Mouse (Mus musculus) embryo, embryonic 9.5 days (tissue): Measurements from ENCODE around the gene Pitx1.

Experiments used
- DNase-seq: peaks from one replicate; pipeline ENCODE4 v3.0.0-alpha.2; 2017; ENCODE audit errors: extremely low spot score

The Pitx1 gene

DNA sequence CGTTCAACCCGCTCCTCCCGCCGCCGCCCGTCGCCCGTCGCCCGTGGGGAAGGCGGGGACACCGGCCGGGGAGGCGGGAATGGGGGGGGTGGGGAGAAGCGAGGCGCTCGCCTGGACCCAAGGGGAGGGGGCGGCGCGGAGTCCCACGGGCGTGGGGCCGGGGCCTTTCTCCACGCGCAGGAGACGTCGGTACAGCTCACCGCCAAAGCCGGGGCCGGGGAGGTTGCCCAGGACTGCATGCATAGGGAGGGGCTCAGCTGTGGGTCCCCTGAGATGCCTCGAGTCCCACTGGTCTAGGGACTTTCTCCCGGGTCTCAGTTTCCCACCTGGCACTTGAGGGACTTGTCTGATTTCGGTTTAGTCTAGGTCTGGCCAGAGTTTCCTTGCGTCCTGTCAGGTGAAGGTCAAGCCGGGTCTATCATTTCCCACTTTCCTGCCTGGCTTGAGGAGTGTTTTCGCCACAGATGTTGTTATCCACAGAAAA is at the start of gene Pitx1:
Gene Pitx1, minus strand, starts transcription at position 51 of the 484 bp plus-strand sequence.
- DNase-seq, result no peak

GRCm38 (mm10) chr13:55881431-55882202 is 45.6 kb upstream of the Pitx1 start:
- DNase-seq, result no peak

GRCm38 (mm10) chr13:55878353-55878752 is 42.4 kb upstream of the Pitx1 start:
- no peak for DNase-seq

GRCm38 (mm10) chr13:55871410-55871809 is 35.4 kb upstream of the Pitx1 start:
- DNase-seq, result no peak

DNA sequence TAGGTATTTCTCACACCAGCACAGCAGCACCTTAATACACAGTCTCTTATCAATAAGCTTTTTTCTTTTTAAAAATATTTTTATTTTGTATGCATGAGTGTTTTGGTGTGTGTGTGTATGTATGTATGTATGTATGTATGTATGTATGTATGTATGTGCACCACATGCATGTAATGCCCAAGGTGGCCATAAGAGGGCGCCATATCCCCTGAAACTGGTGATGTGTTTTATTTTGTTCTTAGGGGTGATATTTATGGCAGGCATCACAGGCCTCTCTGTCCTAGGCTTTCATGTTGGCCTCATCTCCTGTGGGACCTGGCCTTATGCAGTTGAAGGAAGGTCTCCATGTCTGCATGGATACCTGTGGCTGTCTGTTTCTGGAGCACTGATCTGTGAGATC is 34.0 kb upstream of the Pitx1 start:
- DNase-seq, result no peak

- DNase-seq, result no peak
These were observed 31.6 kb upstream of the Pitx1 start for GRCm38 (mm10) chr13:55867540-55868103.

DNA sequence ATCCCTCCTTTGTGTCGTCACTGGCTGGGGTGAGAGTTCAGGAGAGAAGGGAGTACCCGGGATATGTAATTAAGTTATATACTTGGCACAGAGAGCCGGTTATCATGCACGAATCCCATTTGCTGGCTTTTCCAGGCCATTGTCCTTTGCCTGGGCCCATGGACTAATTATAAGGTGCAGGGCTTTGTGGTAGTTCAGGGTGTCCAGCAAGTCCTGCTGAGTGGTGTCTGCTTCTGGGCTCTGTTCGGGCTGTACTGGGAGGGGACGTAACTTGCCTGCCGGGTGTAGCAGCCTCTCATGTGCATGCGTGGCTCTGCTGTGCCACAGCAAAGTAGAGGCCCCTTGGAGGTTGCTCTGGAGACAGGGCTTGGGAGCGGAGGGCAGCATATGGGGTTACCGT is 24.5 kb upstream of the Pitx1 start:
- DNase-seq, result no peak

GRCm38 (mm10) chr13:55858463-55858862 is 22.5 kb upstream of the Pitx1 start:
- no peak for DNase-seq

GRCm38 (mm10) chr13:55855793-55856192 is 19.8 kb upstream of the Pitx1 start:
- no peak for DNase-seq

DNA sequence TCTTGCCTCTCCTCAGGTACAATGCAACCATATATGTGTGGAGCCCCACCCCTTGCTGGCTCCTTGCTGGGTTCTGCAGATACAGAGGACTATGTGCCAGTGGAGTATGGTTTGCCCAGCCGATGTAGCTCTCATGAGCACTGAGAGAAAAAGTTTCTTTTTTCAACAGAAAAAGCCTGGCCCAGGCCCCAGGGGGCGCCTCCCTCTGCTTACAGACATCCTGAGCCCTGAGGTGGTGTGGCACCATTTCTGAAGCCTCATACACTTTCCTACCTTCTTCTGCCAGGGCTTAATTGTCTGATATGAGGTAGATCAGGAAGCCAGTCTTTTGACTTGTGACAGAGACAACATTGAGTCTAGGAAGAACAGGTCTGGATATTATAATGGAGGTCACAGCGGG is 16.2 kb upstream of the Pitx1 start:
- DNase-seq, result no peak

DNA sequence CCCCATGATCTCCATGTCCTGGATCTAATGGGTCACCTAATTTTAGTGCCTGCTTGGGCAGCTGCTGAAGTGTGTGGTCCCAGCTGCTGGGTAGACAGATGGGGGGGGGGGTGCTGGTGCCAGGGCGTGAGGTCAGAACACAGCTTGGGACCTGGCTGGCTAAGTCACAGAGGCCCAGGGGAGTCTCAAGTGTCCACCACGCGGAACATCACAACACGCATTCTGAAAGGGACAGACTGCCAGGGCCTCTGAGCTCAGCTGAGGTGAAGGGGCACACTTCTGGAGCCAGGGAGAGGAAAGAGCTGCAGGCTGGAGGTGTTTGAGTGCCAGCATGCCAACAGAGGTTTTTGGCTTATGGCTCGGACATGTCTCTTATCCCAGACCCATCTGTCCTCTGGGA is 14.7 kb upstream of the Pitx1 start:
- no peak for DNase-seq

GRCm38 (mm10) chr13:55848604-55849190 is 12.7 kb upstream of the Pitx1 start:
- DNase-seq, result no peak

DNA sequence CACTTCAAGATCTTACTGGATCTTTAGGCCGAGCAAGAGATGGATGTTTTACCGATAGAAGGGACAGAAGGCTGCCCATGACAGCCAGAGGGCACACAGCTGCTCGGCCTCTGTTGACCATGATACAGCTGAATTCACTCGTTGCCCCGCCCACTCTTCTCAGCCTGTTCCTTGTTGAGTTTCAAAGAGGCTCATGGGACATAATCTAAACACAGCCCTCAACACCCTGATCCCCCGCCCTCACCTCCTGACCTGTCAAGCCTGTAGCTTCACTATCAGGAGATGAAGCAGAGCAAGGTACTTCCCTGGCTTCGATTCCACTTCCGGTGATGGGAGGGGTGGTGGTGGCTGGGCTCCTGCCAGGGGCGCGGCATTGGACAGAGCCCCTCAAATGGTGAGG is 11.8 kb upstream of the Pitx1 start:
- DNase-seq, result no peak

DNA sequence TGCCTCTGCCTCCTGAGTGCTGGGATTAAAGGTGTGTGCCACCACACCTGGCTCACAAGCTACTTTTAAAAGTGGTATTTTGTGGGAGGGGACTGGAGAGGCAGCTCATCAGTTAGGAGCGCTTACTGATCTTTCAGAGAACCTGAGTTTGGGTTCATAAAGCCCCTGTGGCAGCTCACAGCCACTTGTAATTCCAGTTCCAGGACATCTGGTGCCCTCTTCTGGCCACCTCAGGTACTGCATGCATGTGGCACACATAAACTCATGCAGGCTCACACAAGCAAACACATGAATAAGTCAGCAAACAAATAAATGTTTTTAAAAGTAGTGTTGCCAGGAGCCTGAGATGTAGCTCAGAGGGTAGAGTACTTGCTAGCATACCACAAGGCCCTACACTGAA is 7.7 kb upstream of the Pitx1 start:
- no peak for DNase-seq

GRCm38 (mm10) chr13:55840223-55840622 is 4.2 kb upstream of the Pitx1 start:
- DNase-seq, result no peak

- no peak for DNase-seq
These were observed 1.1 kb upstream of the Pitx1 start for GRCm38 (mm10) chr13:55836786-55837780.

- peak; percentile 71 for DNase-seq
These were observed 369 bp downstream of the Pitx1 start for GRCm38 (mm10) chr13:55835548-55836097.

GRCm38 (mm10) chr13:55834667-55835066 is 1.3 kb downstream of the Pitx1 start:
- DNase-seq, result no peak

GRCm38 (mm10) chr13:55833921-55834320 is 2.1 kb downstream of the Pitx1 start:
- DNase-seq, result no peak

DNA sequence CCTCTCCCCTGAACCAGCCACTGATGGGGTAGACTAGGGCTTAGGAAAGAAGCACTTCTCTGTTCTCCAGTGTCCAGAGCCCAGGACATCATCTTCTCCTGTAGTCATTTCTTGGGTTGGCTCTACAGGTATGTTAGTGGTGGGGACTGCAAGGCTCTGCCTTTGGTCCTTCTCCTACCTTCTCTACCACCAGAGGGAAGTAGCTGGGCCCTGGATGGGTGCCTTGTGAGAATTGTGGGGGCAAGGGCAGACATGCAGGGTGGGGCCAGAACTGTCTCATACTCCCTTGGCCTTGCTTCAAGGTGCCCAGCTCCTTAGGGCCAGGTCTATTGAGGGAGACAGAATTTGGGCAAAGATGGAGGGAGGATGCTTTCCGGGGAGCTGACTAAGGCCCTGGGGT is 3.4 kb downstream of the Pitx1 start:
- DNase-seq, result no peak

GRCm38 (mm10) chr13:55831722-55832160 is 4.3 kb downstream of the Pitx1 start:
- no peak for DNase-seq
